Mouse (Mus musculus) lung, embryonic 14.5 days (tissue): ENCODE data around the gene Olfr61. TPM values are rescaled to one million over a fixed set of nuclear protein-coding genes. Genes with fewer than 3 reads are reported as not detected.

Source experiments
- ATAC-seq: fragments of 200-750 bp; cut with Nextera tagmentation; 2 replicates; pipeline ENCODE4 v1.8.0; 2017; ENCODE audit warnings: mild to moderate bottlenecking, moderate TSS enrichment, moderate library complexity; ENCODE audit not compliant: insufficient read depth
- DNase-seq: peaks from one replicate; pipeline ENCODE4 v3.0.0-alpha.2; 2015
- H3K27ac ChIP-seq: fragments of 300-500 bp; sonication (generic); 2 replicates; pipeline ENCODE4 v1.5.1; 2014; ENCODE audit warnings: low read depth, mild to moderate bottlenecking, moderate library complexity
- H3K27me3 ChIP-seq: fragments of 300-500 bp; sonication (generic); 2 replicates; pipeline ENCODE4 v1.6.1; 2014; ENCODE audit warnings: low read length, control low read depth; ENCODE audit not compliant: insufficient read depth
- H3K36me3 ChIP-seq: fragments of 300-500 bp; sonication (generic); 2 replicates; pipeline ENCODE4 v1.6.1; 2014; ENCODE audit warnings: control low read depth; ENCODE audit not compliant: insufficient read depth
- H3K4me1 ChIP-seq: fragments of 300-500 bp; sonication (generic); 2 replicates; pipeline ENCODE4 v1.6.1; 2014; ENCODE audit warnings: antibody characterized with exemption, control low read depth; ENCODE audit not compliant: insufficient read depth
- H3K4me2 ChIP-seq: fragments of 300-500 bp; sonication (generic); 2 replicates; pipeline ENCODE4 v1.6.1; 2014; ENCODE audit warnings: mild to moderate bottlenecking
- H3K4me3 ChIP-seq: fragments of 300-500 bp; sonication (generic); 2 replicates; pipeline ENCODE4 v1.5.1; 2014; ENCODE audit warnings: low read depth, low read length
- H3K9ac ChIP-seq: fragments of 300-500 bp; sonication (generic); 2 replicates; pipeline ENCODE4 v1.6.1; 2014
- H3K9me3 ChIP-seq: fragments of 300-500 bp; sonication (generic); 2 replicates; pipeline ENCODE4 v1.6.1; 2016; ENCODE audit warnings: low read depth, low read length, control low read depth
- CTCF ChIP-seq: IDR thresholded peaks from 2 replicates; pipeline ENCODE4 v1.5.1; 2016; ENCODE audit warnings: antibody characterized with exemption, low read depth
- WGBS: fragments of 180-500 bp; shearing (Covaris S2); extraction: QIAGEN DNeasy Blood & Tissue Kit; methylation state at CpG from one replicate; pipeline ENCODE4 v1.1.7; 2014; 5-methylcytosine and 5-hydroxymethylcytosine counted together
- polyA plus RNA-seq: library from polyadenylated mRNA; unstranded; fragments of >200 nt; fragmentation: Nextera tagmentation; extraction: Ambion mirVana; gene quantifications from 2 replicates; pipeline ENCODE4 v1.2.1, GENCODE M21; 2014

Gene Olfr61
- polyA plus RNA-seq, 1 experiment from 2014 or later: not detected

DNA sequence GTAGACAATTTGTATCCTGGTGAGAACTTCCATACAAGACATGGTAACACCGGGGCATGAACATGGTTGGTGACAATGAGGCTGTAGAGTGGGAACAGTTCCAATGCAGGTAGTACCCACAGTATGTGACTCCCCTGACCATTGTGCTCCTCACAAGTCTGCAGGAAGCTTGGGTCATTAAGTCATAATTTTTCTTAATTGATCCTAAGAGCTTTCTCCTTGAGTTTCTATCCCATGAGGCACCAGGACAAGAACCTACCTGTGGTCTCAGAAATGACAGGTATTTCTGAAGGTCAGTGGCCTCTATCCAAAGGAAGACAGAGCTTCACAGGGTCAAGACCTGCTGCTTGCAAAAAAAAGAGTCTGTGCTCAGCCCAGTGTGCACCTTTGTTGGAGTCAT, 52.9 kb downstream of the Olfr61 start, which contains the start of gene Olfr45:
Gene Olfr45 (plus strand): TSS at position 301 of the 400 bp plus-strand sequence.
- no peak for TF ChIP-seq CTCF
- no peak within 1 kb of the TSS for H3K4me3 ChIP-seq
- H3K36me3 ChIP-seq: no peaks in the 10 kb centered on the region
- no peak within 1 kb of the TSS for H3K4me2 ChIP-seq
- ATAC-seq: no peak
- 97% methylated on average over 1 of the region's 1 CpGs for WGBS
- no peak for DNase-seq
- H3K4me1 ChIP-seq: no peaks in the 10 kb centered on the region
- H3K27ac ChIP-seq: no peak within 1 kb of the TSS
- H3K9me3 ChIP-seq: no peaks in the 10 kb centered on the region; the same call in 1 of the 2 replicates
- no peak within 1 kb of the TSS for H3K9ac ChIP-seq
- no peaks in the 10 kb centered on the region for H3K27me3 ChIP-seq

Other genes starting within 250 kb of the Olfr61 start
- gene Olfr531, start 226.1 kb upstream of the Olfr61 start, polyA plus RNA-seq: not detected in 2 replicates
- gene Olfr532, start 207.3 kb upstream of the Olfr61 start, polyA plus RNA-seq: not detected in 2 replicates
- gene Olfr533, start 165.6 kb upstream of the Olfr61 start, polyA plus RNA-seq: not detected in 2 replicates
- not detected in 2 replicates for gene Olfr535, start 144.8 kb upstream of the Olfr61 start, polyA plus RNA-seq
- not detected in 2 replicates for gene Olfr536, start 121.6 kb upstream of the Olfr61 start, polyA plus RNA-seq
- not detected in 2 replicates for gene Olfr538, start 61.1 kb upstream of the Olfr61 start, polyA plus RNA-seq
- not detected in 2 replicates for gene Olfr46, start 27.7 kb upstream of the Olfr61 start, polyA plus RNA-seq
- not detected in 2 replicates for gene Olfr53, start 17.5 kb downstream of the Olfr61 start, polyA plus RNA-seq
- not detected in 2 replicates for gene Olfr539, start 31.0 kb downstream of the Olfr61 start, polyA plus RNA-seq
- gene Olfr45, start 53.0 kb downstream of the Olfr61 start, polyA plus RNA-seq: not detected in 2 replicates
- not detected in 2 replicates for gene Olfr541, start 68.3 kb downstream of the Olfr61 start, polyA plus RNA-seq
- 0.09 TPM in 1 of 2 replicates, not detected in the other for gene Cyp2e1, start 134.8 kb downstream of the Olfr61 start, polyA plus RNA-seq
- gene Syce1, start 158.9 kb downstream of the Olfr61 start, polyA plus RNA-seq: 0.68 TPM in 1 of 2 replicates, not detected in the other
- 0.77 and 0.83 TPM in 2 replicates for gene Zfp941, start 193.2 kb downstream of the Olfr61 start, polyA plus RNA-seq
- gene Urah, start 206.0 kb downstream of the Olfr61 start, polyA plus RNA-seq: 2.2 and 3.2 TPM in 2 replicates
- gene Scgb1c1, start 216.6 kb downstream of the Olfr61 start, polyA plus RNA-seq: not detected in 2 replicates
- gene Odf3, start 218.8 kb downstream of the Olfr61 start, polyA plus RNA-seq: 0.18 TPM in 1 of 2 replicates, not detected in the other
- not detected in 2 replicates for gene Gm45785, start 227.4 kb downstream of the Olfr61 start, polyA plus RNA-seq
- 53.8 and 54.8 TPM in 2 replicates for gene Ric8a, start 228.0 kb downstream of the Olfr61 start, polyA plus RNA-seq
- 40.9 and 47.0 TPM in 2 replicates for gene Bet1l, start 228.6 kb downstream of the Olfr61 start, polyA plus RNA-seq